Mouse (Mus musculus) cortical plate, adult 2 months (tissue): Measurements from ENCODE around the gene Hmgcs2.

ENCODE experiments used
- CTCF ChIP-seq: fragments of 200-500 bp; IDR thresholded peaks from 2 replicates; pipeline ENCODE4 v1.5.1; 2011; ENCODE audit warnings: mild to moderate bottlenecking, control low read depth, low read length; ENCODE audit not compliant: insufficient read depth; ENCODE audit errors: extremely low read depth
- POLR2A ChIP-seq: fragments of 200-500 bp; IDR thresholded peaks from 2 replicates; pipeline ENCODE4 v1.6.1; 2011; ENCODE audit warnings: mild to moderate bottlenecking, low read length, control low read depth; ENCODE audit not compliant: insufficient read depth; ENCODE audit errors: extremely low read depth

GRCm38 (mm10) chr3:98295965-98296364, 15.7 kb downstream of the Hmgcs2 start:
- TF ChIP-seq CTCF (no peak), POLR2A (no peak)
